In the genomic region with DNA sequence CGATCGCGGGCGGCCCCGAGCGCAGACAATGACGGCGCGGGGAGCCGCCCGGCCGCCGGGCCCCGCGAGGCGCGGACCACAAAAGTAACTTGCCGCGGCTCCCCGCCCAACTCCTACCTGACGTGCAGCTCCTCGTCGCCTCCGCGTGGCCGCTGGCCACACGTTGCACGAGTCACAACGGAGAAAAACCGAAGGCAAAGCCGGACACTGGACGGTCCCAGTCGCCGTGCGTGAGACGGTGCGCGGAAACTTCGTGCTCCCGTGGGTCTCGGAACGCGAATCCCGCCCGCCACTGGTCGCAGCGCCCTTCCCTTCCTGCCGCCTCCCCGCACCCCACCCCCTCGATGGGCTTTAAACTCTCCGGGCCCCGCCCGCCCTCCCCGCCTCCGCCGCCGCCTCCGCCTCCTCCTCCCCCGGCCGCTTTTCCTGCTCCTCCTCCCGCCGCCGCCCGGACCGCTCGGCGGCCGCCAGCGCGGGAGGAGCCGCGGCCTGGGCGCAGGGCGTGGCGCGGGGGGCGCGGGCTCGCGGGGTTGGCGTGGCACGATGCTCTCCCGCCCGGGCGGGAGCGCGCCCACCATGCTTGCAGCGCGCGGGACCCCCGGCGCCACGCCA, we compare ENCODE assay signal across 8 mouse cellular contexts. TPM values are rescaled to one million over a fixed set of nuclear protein-coding genes. Genes with fewer than 3 reads are reported as not detected.
A peak's percentile ranks its signal among the peaks of the same experiment; 100 is the strongest.
DNase-seq lines count a peak whose midpoint lies in the region; ATAC-seq and TF ChIP-seq lines count a peak whose summit lies in the region.

No protein-coding gene starts in this region.

- ATAC-seq in heart, postnatal 0 days (ENCODE audit: insufficient read depth, low read depth), result peak; percentile 69
- peak; percentile 30; the same call in 1 of the 2 replicates for ATAC-seq in megakaryocyte, adult 5-6 weeks (ENCODE audit: poor library complexity, severe bottlenecking)
- ATAC-seq in stomach, embryonic 16.5 days (ENCODE audit: insufficient read depth, low FRiP score), result peak; percentile 84
- no peak for ATAC-seq in monocyte, adult 5-6 weeks (replicated peaks; ENCODE audit: insufficient number of reproducible peaks, low FRiP score, low TSS enrichment, poor library complexity, severe bottlenecking)

- peaks cover 100% of the 10 kb centered on the region for H3K27me3 ChIP-seq in forebrain, embryonic 10.5 days (ENCODE audit: poor library complexity, severe bottlenecking)
- peaks cover 89% of the 10 kb centered on the region for H3K27me3 ChIP-seq in heart, postnatal 0 days (ENCODE audit: control insufficient read depth, insufficient read depth, low read length)
- H3K27me3 ChIP-seq in stomach, embryonic 16.5 days (ENCODE audit: control insufficient read depth, insufficient read depth, low read length), result peaks cover 52% of the 10 kb centered on the region

- TF ChIP-seq CTCF in heart, postnatal 0 days (IDR thresholded peaks at IDR 0.05; ENCODE audit: low read depth), result no peak

- peak; percentile 31 to 38 for DNase-seq in adrenal gland, postnatal 4 days (ENCODE audit: low spot score in 2 of 2)
- peak; percentile 75 for DNase-seq in forebrain, embryonic 10.5 days (ENCODE audit: extremely low spot score, low spot score)
- DNase-seq in heart, postnatal 0 days (ENCODE audit: low spot score), result no peak
- peak; percentile 72 to 78 for DNase-seq in kidney, postnatal 25 days
- DNase-seq in left cerebral cortex, adult 11 months (ENCODE audit: low spot score), result no peak

- H3K9me3 ChIP-seq in forebrain, embryonic 10.5 days, result no peaks in the 10 kb centered on the region
- H3K9me3 ChIP-seq in heart, postnatal 0 days (replicated peaks; ENCODE audit: control insufficient read depth, low read length), result no peaks in the 10 kb centered on the region
- no peaks in the 10 kb centered on the region for H3K9me3 ChIP-seq in stomach, embryonic 16.5 days (replicated peaks; ENCODE audit: control insufficient read depth, low read length)

- H3K4me2 ChIP-seq in heart, postnatal 0 days (ENCODE audit: low read depth, low read length), result peak overlapping the region; percentile 71
- H3K4me2 ChIP-seq in stomach, embryonic 16.5 days (ENCODE audit: low read depth, low read length), result peak overlapping the region; percentile 54

- peaks cover 22% of the 10 kb centered on the region for H3K4me1 ChIP-seq in forebrain, embryonic 10.5 days
- no peaks in the 10 kb centered on the region for H3K4me1 ChIP-seq in heart, postnatal 0 days (ENCODE audit: control insufficient read depth, insufficient read depth)
- H3K4me1 ChIP-seq in stomach, embryonic 16.5 days (ENCODE audit: control insufficient read depth, insufficient read depth, low read length), result no peaks in the 10 kb centered on the region

- H3K9ac ChIP-seq in heart, postnatal 0 days (replicated peaks; ENCODE audit: low read depth, low read length), result peak overlapping the region; percentile 98
- peak overlapping the region; percentile 92 for H3K9ac ChIP-seq in stomach, embryonic 16.5 days (ENCODE audit: low read length)

- H3K36me3 ChIP-seq in forebrain, embryonic 10.5 days (replicated peaks), result peaks cover 11% of the 10 kb centered on the region
- H3K36me3 ChIP-seq in heart, postnatal 0 days (replicated peaks; ENCODE audit: control insufficient read depth, insufficient read depth, low read length), result no peaks in the 10 kb centered on the region
- no peaks in the 10 kb centered on the region for H3K36me3 ChIP-seq in stomach, embryonic 16.5 days (ENCODE audit: control insufficient read depth, insufficient read depth, low read length)

- peak overlapping the region; percentile 69 for H3K4me3 ChIP-seq in forebrain, embryonic 10.5 days
- peak overlapping the region; percentile 79 for H3K4me3 ChIP-seq in heart, postnatal 0 days (ENCODE audit: low read depth, low read length)
- peak overlapping the region; percentile 60 for H3K4me3 ChIP-seq in stomach, embryonic 16.5 days (replicated peaks; ENCODE audit: low read length)

- peak overlapping the region; percentile 97 for H3K27ac ChIP-seq in forebrain, embryonic 10.5 days
- H3K27ac ChIP-seq in heart, postnatal 0 days (ENCODE audit: low read depth), result peak overlapping the region; percentile 96
- peak overlapping the region; percentile 87 for H3K27ac ChIP-seq in stomach, embryonic 16.5 days (ENCODE audit: low read length)

- 2% methylated on average over 82 of the region's 93 CpGs for WGBS in forebrain, embryonic 10.5 days
- WGBS in heart, postnatal 0 days, result under 1% methylated on average over 61 of the region's 93 CpGs
- WGBS in stomach, embryonic 16.5 days, result under 1% methylated on average over 48 of the region's 93 CpGs

- TF ChIP-seq EP300 in heart, postnatal 0 days (IDR thresholded peaks at IDR 0.05; ENCODE audit: low read depth), result no peak

RNA-seq across cellular contexts. Expression of a gene that starts 1.3 kb away (rescaled TPM):
- total RNA-seq in adrenal gland, postnatal 4 days (2021), result 100 to 1,000 TPM; 300 to 301 TPM
- polyA plus RNA-seq in forebrain, embryonic 10.5 days (2016; fragmentation: Nextera tagmentation; extraction: Ambion mirVana), result 471 and 485 TPM in 2 replicates
- total RNA-seq in heart, postnatal 0 days (2014; rRNA removed; ENCODE audit: low replicate concordance), result 687 and 726 TPM in 2 replicates
- polyA plus RNA-seq in heart, postnatal 0 days (2015; fragmentation: Nextera tagmentation; extraction: Ambion mirVana), result 190 and 200 TPM in 2 replicates
- not detected in 2 replicates for total RNA-seq in megakaryocyte, adult 5-6 weeks (2015)
- total RNA-seq in megakaryocyte, adult 5-6 weeks (2017), result 0.37 TPM in 1 of 2 replicates, not detected in the other
- 361 and 397 TPM in 2 replicates for polyA plus RNA-seq in stomach, embryonic 16.5 days (2015; fragmentation: Nextera tagmentation; extraction: Ambion mirVana)
- total RNA-seq in monocyte, adult 5-6 weeks (2017), result 4.2 TPM in 1 of 3 replicates, not detected in the others

Comparison
In these comparisons a context has a peak if more than half of its experiments do, and no peak if none do; other contexts are left out.
1. DNase-seq: peak in adrenal gland, postnatal 4 days (2 of 2), forebrain, embryonic 10.5 days (single experiment) and kidney, postnatal 25 days (2 of 2); none in heart, postnatal 0 days (single experiment) and left cerebral cortex, adult 11 months (single experiment).
2. RNA of a gene that starts 1.3 kb away (total RNA-seq): 687 to 726 TPM in heart, postnatal 0 days and 300 to 301 TPM in adrenal gland, postnatal 4 days; 0.37 TPM in megakaryocyte, adult 5-6 weeks and 4.2 TPM in monocyte, adult 5-6 weeks; every median in the first group is over 10 times any median in the second.
3. Peak in every context shown above with its lines, with median percentiles within 50 percentile points of each other: H3K27ac ChIP-seq and H3K4me3 ChIP-seq.